Mouse (Mus musculus) liver, embryonic 12.5 days (tissue): ENCODE measurements at regions not wholly inside any gene's neighbourhood (a gene's known extent, or its start where the extent isn't known, plus 50 kb on each side); places are given as distances from the start of the nearest gene placed in this dataset.
A peak's percentile ranks its signal among the peaks of the same experiment; 100 is the strongest.

Experiments used
- ATAC-seq: fragments of 200-750 bp; cut with Nextera tagmentation; 2 replicates; pipeline ENCODE4 v1.8.0; 2017; ENCODE audit warnings: moderate number of reproducible peaks, mild to moderate bottlenecking, moderate library complexity
- H3K27ac ChIP-seq: fragments of 300-500 bp; sonication (generic); 2 replicates; pipeline ENCODE4 v1.5.1; 2016; ENCODE audit warnings: mild to moderate bottlenecking
- H3K27me3 ChIP-seq: fragments of 300-500 bp; sonication (generic); replicated peaks from 2 replicates; pipeline ENCODE4 v1.6.1; 2016; ENCODE audit warnings: mild to moderate bottlenecking, moderate library complexity
- H3K36me3 ChIP-seq: fragments of 300-500 bp; sonication (generic); 2 replicates; pipeline ENCODE4 v1.6.1; 2016; ENCODE audit warnings: mild to moderate bottlenecking, moderate library complexity
- H3K4me1 ChIP-seq: fragments of 300-500 bp; sonication (generic); 2 replicates; pipeline ENCODE4 v1.6.1; 2016
- H3K4me2 ChIP-seq: fragments of 300-500 bp; sonication (generic); 2 replicates; pipeline ENCODE4 v1.6.1; 2016; ENCODE audit warnings: mild to moderate bottlenecking, moderate library complexity
- H3K4me3 ChIP-seq: fragments of 300-500 bp; sonication (generic); 2 replicates; pipeline ENCODE4 v1.5.1; 2016; ENCODE audit warnings: mild to moderate bottlenecking, moderate library complexity
- H3K9ac ChIP-seq: fragments of 300-500 bp; sonication (generic); 2 replicates; pipeline ENCODE4 v1.6.1; 2016; ENCODE audit warnings: mild to moderate bottlenecking, moderate library complexity
- H3K9me3 ChIP-seq: fragments of 300-500 bp; sonication (generic); replicated peaks from 2 replicates; pipeline ENCODE4 v1.6.1; 2016; ENCODE audit warnings: mild to moderate bottlenecking, moderate library complexity
- WGBS: fragments of 180-500 bp; shearing (Covaris S2); methylation state at CpG from one replicate; pipeline ENCODE4 v1.1.7; 2016; ENCODE audit not compliant: insufficient replicate concordance; 5-methylcytosine and 5-hydroxymethylcytosine counted together

DNA sequence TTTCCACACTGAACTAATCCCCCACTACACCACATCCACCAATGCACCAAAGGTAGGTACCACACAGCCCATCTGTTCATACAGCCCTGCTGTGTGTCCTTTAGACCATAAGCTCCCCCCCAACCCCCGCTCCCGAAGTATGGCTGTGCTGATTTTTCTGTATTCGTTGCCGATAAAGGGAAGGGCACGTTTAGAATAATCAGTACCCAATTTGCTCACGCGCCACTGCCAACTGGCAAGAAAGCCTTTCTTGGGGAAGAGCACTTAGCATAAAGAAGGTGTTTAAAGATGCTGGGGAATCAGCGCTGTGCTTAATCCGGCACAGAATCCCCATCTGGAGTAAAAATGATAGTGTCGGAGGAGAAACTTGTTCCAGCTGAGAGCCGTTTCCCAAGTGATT lies 111.4 kb downstream of the Cd83 start:
- ATAC-seq, result no peak
- Histone ChIP-seq H3K36me3 (no peaks in the 10 kb centered on the region), H3K27ac (no peak overlapping the region), H3K4me2 (no peak overlapping the region), H3K4me1 (no peaks in the 10 kb centered on the region), H3K9me3 (no peaks in the 10 kb centered on the region), H3K4me3 (no peak overlapping the region), H3K27me3 (no peaks in the 10 kb centered on the region; the same call in 1 of the 2 replicates), H3K9ac (no peak overlapping the region)
- 81% methylated on average over 11 of the region's 11 CpGs for WGBS

DNA sequence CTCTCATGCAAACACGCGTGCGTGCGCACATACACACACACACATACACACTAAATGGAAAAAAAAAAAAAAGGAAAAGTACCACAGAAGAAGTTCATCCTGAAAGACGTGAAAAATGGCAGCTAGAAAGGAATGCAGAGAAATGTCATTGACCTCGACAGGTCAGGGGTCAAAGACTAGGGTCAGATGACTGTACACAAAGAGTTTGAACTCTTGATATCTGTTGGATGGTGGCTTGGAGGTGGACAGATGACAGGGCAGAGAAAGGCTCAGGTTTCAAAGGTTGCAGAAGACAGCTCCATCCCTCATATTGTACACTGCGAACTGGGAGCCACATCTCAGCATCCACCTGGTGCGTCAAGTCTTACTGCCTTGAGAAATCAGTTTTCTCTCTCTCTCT lies 112.5 kb downstream of the Cd83 start:
- no peak for ATAC-seq
- H3K9ac ChIP-seq, result no peak overlapping the region
- WGBS, result 66% methylated on average over 8 of the region's 8 CpGs
- no peak overlapping the region for H3K4me3 ChIP-seq
- no peak overlapping the region for H3K4me2 ChIP-seq
- no peaks in the 10 kb centered on the region; the same call in 1 of the 2 replicates for H3K27me3 ChIP-seq
- no peaks in the 10 kb centered on the region for H3K9me3 ChIP-seq
- H3K27ac ChIP-seq, result no peak overlapping the region
- no peaks in the 10 kb centered on the region for H3K4me1 ChIP-seq
- H3K36me3 ChIP-seq, result no peaks in the 10 kb centered on the region

DNA sequence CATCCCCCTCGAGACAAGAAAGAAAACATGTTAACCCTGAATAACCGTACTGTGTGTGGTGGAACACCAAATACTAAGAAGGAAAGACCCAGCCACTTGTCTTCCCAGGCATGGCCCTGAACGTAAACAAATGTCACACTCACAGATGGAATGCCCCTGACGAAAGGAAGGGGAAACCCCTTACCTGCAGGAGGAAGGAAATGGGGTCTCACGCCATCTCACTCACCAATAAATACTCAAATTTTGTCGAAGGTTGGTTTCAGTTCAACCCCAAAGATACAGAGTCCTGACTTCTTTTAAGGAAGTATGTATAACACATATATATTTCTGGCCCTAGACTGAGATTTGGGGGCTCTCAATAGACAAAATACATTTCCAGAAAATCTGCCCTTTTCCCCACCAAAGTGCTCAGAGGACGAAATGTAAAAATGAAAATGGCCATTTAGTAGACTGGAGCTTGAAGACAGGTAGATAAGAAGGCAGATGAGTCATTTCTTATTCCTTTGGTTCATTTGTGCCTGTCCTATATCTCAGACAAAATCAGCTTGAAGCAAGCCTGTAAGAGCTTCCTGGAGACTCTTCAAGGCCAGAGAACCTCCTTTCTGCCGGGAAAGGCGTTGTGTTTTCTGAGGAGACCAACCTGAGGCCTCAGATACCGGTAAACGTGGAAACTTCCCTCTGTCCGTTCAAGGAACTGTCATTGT lies 114.1 kb downstream of the Cd83 start:
- Histone ChIP-seq H3K4me2 (no peak overlapping the region), H3K27ac (no peak overlapping the region), H3K4me1 (no peaks in the 10 kb centered on the region), H3K4me3 (no peak overlapping the region), H3K36me3 (no peaks in the 10 kb centered on the region), H3K27me3 (peaks cover 6% of the 10 kb centered on the region; the same call in 1 of the 2 replicates), H3K9ac (no peak overlapping the region), H3K9me3 (no peaks in the 10 kb centered on the region)
- WGBS, result 40% methylated on average over 12 of the region's 12 CpGs
- no peak for ATAC-seq

DNA sequence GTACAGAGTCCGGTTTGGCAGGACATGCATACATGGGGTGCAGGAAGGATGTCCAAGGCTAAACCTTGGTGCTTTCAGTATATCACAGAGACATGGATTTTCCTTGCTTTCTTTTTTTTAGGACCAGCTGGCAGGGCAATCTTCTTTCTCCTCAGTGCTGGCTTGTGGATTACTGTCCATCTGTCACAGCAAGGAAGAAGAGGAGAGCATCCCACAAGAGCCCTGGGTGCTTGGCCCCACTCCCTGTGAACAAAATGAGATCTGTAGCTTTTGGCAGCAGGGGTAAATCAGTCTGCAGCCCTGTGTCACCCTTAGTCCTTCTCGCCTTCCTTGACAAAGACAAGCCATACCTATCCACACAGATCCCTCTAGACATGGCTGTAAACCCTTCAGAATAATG lies 115.5 kb downstream of the Cd83 start:
- H3K4me3 ChIP-seq, result no peak overlapping the region
- peaks cover 10% of the 10 kb centered on the region for H3K27me3 ChIP-seq
- 64% methylated on average over 2 of the region's 2 CpGs for WGBS
- H3K36me3 ChIP-seq, result no peaks in the 10 kb centered on the region
- H3K4me2 ChIP-seq, result no peak overlapping the region
- ATAC-seq, result no peak
- H3K4me1 ChIP-seq, result no peaks in the 10 kb centered on the region
- no peak overlapping the region for H3K27ac ChIP-seq
- no peak overlapping the region for H3K9ac ChIP-seq
- H3K9me3 ChIP-seq, result no peaks in the 10 kb centered on the region

DNA sequence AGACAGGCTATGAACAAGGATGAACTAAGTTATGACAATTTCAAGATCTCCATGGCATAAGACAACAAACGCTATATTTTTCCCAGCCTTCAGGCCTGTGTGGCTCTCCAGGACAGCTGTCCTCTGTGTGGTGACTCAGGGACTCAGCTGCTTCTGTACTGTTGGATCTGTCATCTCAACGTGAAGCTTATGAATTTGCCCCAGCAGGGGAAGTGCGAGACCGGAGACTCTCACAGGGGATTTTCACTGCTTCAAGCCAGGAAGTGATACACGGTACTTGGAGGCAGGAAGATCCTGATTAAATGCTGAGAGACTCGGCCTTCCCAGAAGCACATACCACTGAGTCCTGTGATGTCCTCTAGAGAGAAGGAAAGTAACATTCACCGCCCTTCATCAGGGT lies 116.2 kb downstream of the Cd83 start:
- Histone ChIP-seq H3K4me1 (no peaks in the 10 kb centered on the region), H3K4me2 (no peak overlapping the region), H3K27me3 (peaks cover 14% of the 10 kb centered on the region), H3K9ac (no peak overlapping the region), H3K9me3 (no peaks in the 10 kb centered on the region), H3K36me3 (no peaks in the 10 kb centered on the region), H3K27ac (no peak overlapping the region), H3K4me3 (no peak overlapping the region)
- ATAC-seq, result no peak
- WGBS, result 44% methylated on average over 7 of the region's 7 CpGs

DNA sequence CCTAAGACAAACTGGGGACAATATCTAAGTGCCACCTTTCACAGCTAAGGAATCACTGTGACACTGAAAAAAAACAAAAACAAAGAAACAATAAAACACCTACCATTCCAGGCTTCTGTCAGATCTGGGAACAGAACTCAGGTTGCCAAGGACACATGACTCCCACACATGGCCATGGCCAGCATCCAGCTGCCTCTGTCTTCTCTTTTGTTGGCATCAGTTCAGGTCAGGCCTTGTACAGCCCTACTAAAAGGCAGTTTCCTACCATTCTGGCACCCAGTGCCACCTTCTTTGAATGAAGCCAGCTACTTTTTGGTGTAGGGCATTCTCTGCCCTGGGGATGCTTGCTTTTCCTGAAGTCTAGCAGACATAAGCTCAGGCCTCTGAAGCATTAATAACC lies 118.8 kb downstream of the Cd83 start:
- H3K9ac ChIP-seq, result no peak overlapping the region
- H3K4me1 ChIP-seq, result peaks cover 11% of the 10 kb centered on the region
- H3K4me2 ChIP-seq, result no peak overlapping the region

DNA sequence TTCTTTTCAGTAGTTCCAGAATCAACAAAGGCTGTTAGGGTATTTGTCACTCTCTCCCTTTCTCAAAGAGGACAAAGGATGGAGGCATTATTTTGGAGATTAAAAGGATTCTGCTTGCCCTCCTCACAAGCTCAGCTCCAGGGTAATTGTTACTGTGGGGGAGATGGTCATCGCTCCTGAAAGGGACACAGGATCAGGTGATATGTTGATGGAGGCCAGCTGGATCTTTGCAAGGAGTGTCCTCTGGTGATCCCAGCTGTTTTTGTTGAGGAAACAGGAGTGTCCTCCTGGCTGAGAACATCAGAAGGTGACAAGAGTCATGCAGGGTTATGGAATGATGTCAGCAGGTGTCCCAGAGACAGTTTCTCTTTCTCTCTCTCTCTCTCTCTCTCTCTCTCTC lies 119.7 kb downstream of the Cd83 start:
- 50% methylated on average over 1 of the region's 1 CpGs for WGBS
- Histone ChIP-seq H3K27ac (no peak overlapping the region), H3K36me3 (no peaks in the 10 kb centered on the region), H3K4me3 (no peak overlapping the region), H3K9ac (no peak overlapping the region), H3K4me2 (no peak overlapping the region), H3K27me3 (peaks cover 33% of the 10 kb centered on the region), H3K4me1 (peaks cover 17% of the 10 kb centered on the region), H3K9me3 (no peaks in the 10 kb centered on the region)
- no peak for ATAC-seq

More for the DNA sequence above, 118.8 kb downstream of the Cd83 start:
- no peak overlapping the region for H3K27ac ChIP-seq
- H3K9me3 ChIP-seq, result no peaks in the 10 kb centered on the region
- H3K4me3 ChIP-seq, result no peak overlapping the region
- peaks cover 31% of the 10 kb centered on the region for H3K27me3 ChIP-seq
- ATAC-seq, result no peak
- H3K36me3 ChIP-seq, result no peaks in the 10 kb centered on the region

DNA sequence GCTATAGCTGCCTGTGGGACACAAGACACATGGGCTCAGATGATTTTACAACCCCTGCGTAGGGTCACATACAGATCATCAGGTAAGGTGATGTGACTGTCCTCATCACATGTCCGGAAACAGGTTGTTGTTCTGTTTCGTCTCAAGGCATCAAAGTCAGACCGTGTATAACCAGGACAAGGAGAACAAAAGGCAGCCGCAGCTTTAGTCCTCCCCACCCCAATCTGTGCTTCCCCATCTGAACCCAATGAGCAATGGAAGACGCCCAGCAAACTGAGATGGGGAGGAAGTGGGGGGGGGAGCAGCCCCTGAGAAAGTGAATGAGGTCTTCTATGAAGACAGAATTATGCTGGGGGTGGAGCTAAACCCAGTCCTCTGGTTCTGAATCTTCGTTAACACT lies 121.7 kb downstream of the Cd83 start:
- ATAC-seq, result no peak
- Histone ChIP-seq H3K4me3 (no peak overlapping the region), H3K4me2 (no peak overlapping the region), H3K9ac (no peak overlapping the region), H3K4me1 (peaks cover 17% of the 10 kb centered on the region), H3K36me3 (no peaks in the 10 kb centered on the region), H3K27ac (no peak overlapping the region), H3K9me3 (no peaks in the 10 kb centered on the region), H3K27me3 (peaks cover 41% of the 10 kb centered on the region)
- WGBS, result 54% methylated on average over 7 of the region's 7 CpGs

DNA sequence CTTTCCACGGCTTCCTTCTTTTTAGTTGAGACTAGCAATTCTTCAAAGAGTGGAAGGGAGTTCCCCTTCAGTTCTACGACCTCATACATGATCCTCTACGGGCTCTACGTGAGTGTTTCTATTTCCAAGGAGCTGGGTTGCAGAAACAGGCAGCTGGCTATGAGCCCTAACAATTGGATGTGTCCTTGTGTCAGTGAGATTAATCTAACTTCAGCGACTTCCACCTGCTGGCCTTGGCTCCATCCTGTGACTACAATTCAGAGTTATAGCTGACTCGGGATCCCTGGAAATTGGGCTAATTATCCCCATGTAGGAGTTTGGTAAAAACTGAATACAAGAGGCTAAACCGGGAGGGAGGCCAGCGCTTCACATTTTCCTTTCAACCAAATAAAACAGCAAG lies 122.8 kb downstream of the Cd83 start:
- ATAC-seq, result no peak
- Histone ChIP-seq H3K4me1 (peaks cover 17% of the 10 kb centered on the region), H3K27me3 (peaks cover 44% of the 10 kb centered on the region), H3K4me3 (no peak overlapping the region), H3K4me2 (peak overlapping the region; percentile 53; the same call in 1 of the 2 replicates), H3K9me3 (no peaks in the 10 kb centered on the region), H3K27ac (no peak overlapping the region), H3K9ac (no peak overlapping the region), H3K36me3 (no peaks in the 10 kb centered on the region)
- 50% methylated on average over 8 of the region's 8 CpGs for WGBS

DNA sequence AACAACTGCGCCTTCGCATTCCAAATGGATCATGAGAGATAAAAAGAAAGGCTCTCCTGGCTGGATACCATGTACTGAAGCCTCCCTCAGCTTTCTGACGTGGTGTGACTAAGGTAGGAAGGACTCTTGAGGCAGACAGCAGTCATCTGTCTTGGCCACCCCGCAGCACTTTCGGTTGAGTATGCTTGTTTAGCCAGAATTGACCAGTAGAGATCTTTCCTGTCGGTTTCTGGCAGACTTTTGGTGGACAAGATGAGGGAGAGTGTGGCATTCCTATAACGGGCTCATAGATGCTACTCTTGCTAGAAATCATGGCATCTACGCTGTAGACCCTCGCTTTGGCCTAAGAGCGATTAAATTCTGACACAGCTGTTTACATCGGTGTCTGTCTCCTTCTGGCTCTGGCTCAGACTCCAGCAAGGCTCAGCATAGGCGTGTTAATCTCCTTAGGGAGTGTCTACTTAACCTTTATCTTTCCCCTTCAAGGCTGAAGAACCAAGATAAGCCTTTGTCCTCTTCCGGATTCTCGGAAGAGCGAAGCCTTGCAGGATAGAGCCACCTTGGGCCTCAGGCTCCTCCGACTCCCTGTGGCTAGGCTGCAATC lies 123.6 kb downstream of the Cd83 start:
- peaks cover 38% of the 10 kb centered on the region for H3K27me3 ChIP-seq
- no peak overlapping the region for H3K27ac ChIP-seq
- 17% methylated on average over 16 of the region's 16 CpGs for WGBS
- 0 out of 2 replicates have a peak overlapping the region, but pooled peaks have one; percentile 14 for H3K4me3 ChIP-seq
- H3K9ac ChIP-seq, result 0 out of 2 replicates have a peak overlapping the region, but pooled peaks have one; percentile 0
- peak overlapping the region; percentile 53 for H3K4me2 ChIP-seq
- H3K9me3 ChIP-seq, result no peaks in the 10 kb centered on the region
- no peaks in the 10 kb centered on the region for H3K36me3 ChIP-seq
- ATAC-seq, result peak; percentile 91
- peaks cover 17% of the 10 kb centered on the region for H3K4me1 ChIP-seq

DNA sequence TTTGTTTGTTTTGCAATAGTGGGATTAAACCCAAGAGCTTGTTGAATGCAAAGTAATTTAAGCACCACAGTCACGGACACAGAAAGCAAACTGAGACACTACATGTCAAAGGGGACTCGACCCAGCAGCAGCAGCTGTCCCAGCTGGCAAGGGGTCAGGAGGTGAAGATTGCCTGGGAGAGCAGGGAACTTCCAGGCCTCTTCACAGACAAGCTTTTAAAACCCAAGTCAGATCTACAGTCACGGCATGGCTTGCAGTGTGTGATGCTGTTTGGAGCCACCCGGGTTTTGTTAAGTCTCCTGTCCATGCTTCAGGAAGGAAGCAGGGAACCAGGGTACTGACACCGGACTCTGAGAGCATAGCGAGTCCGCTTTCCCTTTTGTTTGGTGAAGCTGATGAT lies 125.4 kb downstream of the Cd83 start:
- 49% methylated on average over 7 of the region's 7 CpGs for WGBS
- Histone ChIP-seq H3K4me1 (peaks cover 17% of the 10 kb centered on the region), H3K9me3 (no peaks in the 10 kb centered on the region), H3K36me3 (no peaks in the 10 kb centered on the region), H3K27ac (no peak overlapping the region), H3K4me3 (no peak overlapping the region), H3K27me3 (peaks cover 36% of the 10 kb centered on the region), H3K9ac (no peak overlapping the region), H3K4me2 (no peak overlapping the region)
- ATAC-seq, result no peak

DNA sequence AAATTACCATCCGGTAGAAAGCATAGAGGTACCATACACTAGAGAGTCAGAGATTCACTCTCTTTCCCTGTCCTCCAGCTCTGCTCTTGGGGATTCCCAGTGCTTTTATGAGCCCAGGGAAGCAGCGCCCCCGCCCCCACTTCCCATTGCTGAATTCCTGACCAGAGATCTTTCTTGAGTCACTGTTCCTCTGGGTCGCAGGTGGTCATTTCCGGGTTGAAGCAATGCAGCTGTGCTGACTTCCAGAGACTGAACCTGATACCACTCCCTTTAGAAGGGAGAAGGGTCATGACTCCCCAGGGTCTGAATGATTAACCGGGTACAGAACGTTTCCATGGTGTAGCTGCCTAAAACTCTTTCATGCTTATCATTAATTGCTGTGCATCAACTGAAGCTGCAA lies 128.9 kb downstream of the Cd83 start:
- H3K9me3 ChIP-seq, result no peaks in the 10 kb centered on the region
- H3K4me1 ChIP-seq, result peaks cover 5% of the 10 kb centered on the region
- no peak overlapping the region for H3K4me2 ChIP-seq
- H3K36me3 ChIP-seq, result no peaks in the 10 kb centered on the region
- H3K4me3 ChIP-seq, result no peak overlapping the region
- H3K27ac ChIP-seq, result no peak overlapping the region
- H3K9ac ChIP-seq, result no peak overlapping the region
- WGBS, result 41% methylated on average over 7 of the region's 7 CpGs
- no peak for ATAC-seq
- peaks cover 13% of the 10 kb centered on the region; the same call in 1 of the 2 replicates for H3K27me3 ChIP-seq
